ENCODE assay signal across 25 mouse cellular contexts in genomic region chr7:110750834-110751233, GRCm38 (mm10).
"Had no signal": no experiment of that assay in that cellular context is flagged by ENCODE, and none has a peak within 500 bp of the region (broad histone marks: within the 10 kb centered on the region; RNA-seq: fewer than 3 reads in every experiment).

No protein-coding gene starts in this region.

- H3K4me3 ChIP-seq: gastrocnemius, adult 2 months; heart, adult 2 months; heart, embryonic 13.5 days; heart, embryonic 15.5 days; hindbrain, embryonic 12.5 days; hindbrain, embryonic 15.5 days; kidney, embryonic 15.5 days; layer of hippocampus, adult 2 months; left cerebral cortex, adult 2 months; limb, embryonic 13.5 days; limb, embryonic 15.5 days; liver, embryonic 12.5 days had no signal

- H3K36me3 ChIP-seq: heart, embryonic 13.5 days; heart, embryonic 15.5 days; hindbrain, embryonic 12.5 days; hindbrain, embryonic 15.5 days; kidney, embryonic 15.5 days; limb, embryonic 13.5 days; limb, embryonic 15.5 days; liver, embryonic 12.5 days had no signal

- H3K9me3 ChIP-seq: heart, embryonic 13.5 days; heart, embryonic 15.5 days; hindbrain, embryonic 12.5 days; hindbrain, embryonic 15.5 days; kidney, embryonic 15.5 days; limb, embryonic 13.5 days; limb, embryonic 15.5 days; liver, embryonic 12.5 days had no signal

- H3K27me3 ChIP-seq: heart, embryonic 13.5 days; heart, embryonic 15.5 days; hindbrain, embryonic 12.5 days; hindbrain, embryonic 15.5 days; kidney, embryonic 15.5 days; limb, embryonic 13.5 days; limb, embryonic 15.5 days had no signal

- ATAC-seq: hindbrain, postnatal 0 days; intestine, embryonic 16.5 days; liver, embryonic 12.5 days had no signal

- DNase-seq: gastrocnemius, adult 2 months; gastrocnemius, postnatal 10 days; gastrocnemius, postnatal 25 days; heart, adult 2 months; heart, postnatal 14 days; heart, postnatal 36 days; kidney, adult 11 months; kidney, adult 2 months; kidney, adult 9 months; kidney, postnatal 25 days; kidney, postnatal 4 days had no signal

- H3K4me1 ChIP-seq: heart, embryonic 13.5 days; heart, embryonic 15.5 days; hindbrain, embryonic 15.5 days had no signal

- H3K27ac ChIP-seq: gastrocnemius, adult 2 months; heart, adult 2 months; heart, embryonic 13.5 days; heart, embryonic 15.5 days; hindbrain, embryonic 12.5 days; hindbrain, embryonic 15.5 days; hindbrain, postnatal 0 days; kidney, embryonic 15.5 days; kidney, postnatal 0 days; layer of hippocampus, adult 2 months; left cerebral cortex, adult 2 months; limb, embryonic 13.5 days; limb, embryonic 15.5 days; liver, embryonic 12.5 days; liver, embryonic 14.5 days had no signal
